Mouse (Mus musculus) midbrain, embryonic 15.5 days (tissue): ENCODE results near the gene Mc1r. TPM values are rescaled to one million over a fixed set of nuclear protein-coding genes. Genes with fewer than 3 reads are reported as not detected.
"Not testable (repeated sequence)": the region's sequence is repeated elsewhere in the genome, so short reads cannot be mapped to it uniquely, and the experiment has no call there.

Experiments
- ATAC-seq: fragments of 200-750 bp; cut with Nextera tagmentation; replicated peaks from 2 replicates; pipeline ENCODE4 v1.8.0; 2017; ENCODE audit warnings: moderate TSS enrichment
- H3K27ac ChIP-seq: fragments of 300-500 bp; sonication (generic); 2 replicates; pipeline ENCODE4 v1.5.1; 2015; ENCODE audit warnings: mild to moderate bottlenecking, inconsistent platforms
- H3K27me3 ChIP-seq: fragments of 300-500 bp; sonication (generic); replicated peaks from 2 replicates; pipeline ENCODE4 v1.6.1; 2015; ENCODE audit warnings: inconsistent platforms
- H3K36me3 ChIP-seq: fragments of 300-500 bp; sonication (generic); replicated peaks from 2 replicates; pipeline ENCODE4 v1.6.1; 2015; ENCODE audit warnings: inconsistent platforms
- H3K4me1 ChIP-seq: fragments of 300-500 bp; sonication (generic); 2 replicates; pipeline ENCODE4 v1.6.1; 2015; ENCODE audit warnings: inconsistent platforms
- H3K4me2 ChIP-seq: fragments of 300-500 bp; sonication (generic); 2 replicates; pipeline ENCODE4 v1.6.1; 2015; ENCODE audit warnings: inconsistent platforms, mild to moderate bottlenecking, moderate library complexity
- H3K4me3 ChIP-seq: fragments of 300-500 bp; sonication (generic); 2 replicates; pipeline ENCODE4 v1.5.1; 2015; ENCODE audit warnings: mild to moderate bottlenecking, inconsistent platforms
- H3K9ac ChIP-seq: fragments of 300-500 bp; sonication (generic); 2 replicates; pipeline ENCODE4 v1.6.1; 2015; ENCODE audit warnings: mild to moderate bottlenecking, inconsistent platforms
- H3K9me3 ChIP-seq: fragments of 300-500 bp; sonication (generic); 2 replicates; pipeline ENCODE4 v1.6.1; 2016; ENCODE audit warnings: inconsistent platforms
- WGBS: fragments of 180-500 bp; shearing (Covaris S2); methylation state at CpG from one replicate; pipeline ENCODE4 v1.1.7; 2015; ENCODE audit warnings: mixed read lengths; 5-methylcytosine and 5-hydroxymethylcytosine counted together
- polyA plus RNA-seq: library from polyadenylated mRNA; unstranded; fragments of >200 nt; fragmentation: Nextera tagmentation; extraction: Ambion mirVana; gene quantifications from 2 replicates; pipeline ENCODE4 v1.2.1, GENCODE M21; 2015

Mc1r gene
- polyA plus RNA-seq, 1 experiment from 2014 or later = 0.10 TPM

DNA sequence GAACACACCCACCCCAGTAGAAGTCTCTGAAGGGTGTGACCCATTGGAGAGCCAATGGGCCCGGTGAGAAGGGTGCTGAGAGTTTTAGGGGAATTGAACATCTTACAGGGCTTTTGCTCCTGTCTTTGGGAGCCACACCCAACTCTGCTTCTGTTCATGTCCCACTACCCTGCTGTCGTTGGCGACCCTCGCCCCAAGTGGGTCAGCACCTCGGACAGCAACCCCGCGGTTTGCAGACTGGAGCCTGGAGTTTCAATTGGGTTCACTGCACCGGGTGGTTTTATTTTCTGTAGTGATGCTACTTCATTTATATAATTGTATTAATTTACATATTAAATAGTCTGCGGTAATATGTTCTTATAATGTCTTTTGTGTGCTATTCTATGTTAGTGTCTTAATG, 7.3 kb downstream of the Mc1r start:
- H3K27me3 ChIP-seq = no peaks in the 10 kb centered on the region
- peak overlapping the region; percentile 95 for H3K4me2 ChIP-seq
- H3K36me3 ChIP-seq = peaks cover 14% of the 10 kb centered on the region; the same call in 1 of the 2 replicates
- H3K9ac ChIP-seq = peak overlapping the region; percentile 94
- no peak for ATAC-seq
- H3K4me3 ChIP-seq = peak overlapping the region; percentile 74
- peaks cover 43% of the 10 kb centered on the region for H3K4me1 ChIP-seq
- H3K9me3 ChIP-seq = no peaks in the 10 kb centered on the region
- H3K27ac ChIP-seq = peak overlapping the region; percentile 98
- WGBS = 8% methylated on average over 9 of the region's 9 CpGs

GRCm38 (mm10) chr8:123414997-123415696, 8.2 kb downstream of the Mc1r start:
- not testable (repeated sequence) for H3K27me3 ChIP-seq, ATAC-seq, H3K9ac ChIP-seq, H3K27ac ChIP-seq, H3K9me3 ChIP-seq
- H3K36me3 ChIP-seq = peaks cover 22% of the 10 kb centered on the region
- peaks cover 34% of the 10 kb centered on the region for H3K4me1 ChIP-seq
- H3K4me2 ChIP-seq = peak overlapping the region; percentile 95
- WGBS = 81% methylated on average over 5 of the region's 5 CpGs
- peak overlapping the region; percentile 74 for H3K4me3 ChIP-seq

- WGBS = 84% methylated on average over 8 of the region's 8 CpGs
- Histone ChIP-seq H3K4me2 (peak overlapping the region; percentile 95), H3K4me1 (peaks cover 31% of the 10 kb centered on the region), H3K27me3 (no peaks in the 10 kb centered on the region), H3K9ac (0 out of 2 replicates have a peak overlapping the region, but pooled peaks have one; percentile 10), H3K27ac (no peak overlapping the region), H3K4me3 (peak overlapping the region; percentile 74), H3K36me3 (peaks cover 33% of the 10 kb centered on the region), H3K9me3 (no peaks in the 10 kb centered on the region)
- ATAC-seq = no peak
Measured at GRCm38 (mm10) chr8:123415967-123416943, 9.3 kb downstream of the Mc1r start.

GRCm38 (mm10) chr8:123416944-123417555, 10.1 kb downstream of the Mc1r start:
- WGBS = 74% methylated on average over 8 of the region's 8 CpGs
- peaks cover 32% of the 10 kb centered on the region for H3K4me1 ChIP-seq
- H3K9me3 ChIP-seq = no peaks in the 10 kb centered on the region
- peaks cover 38% of the 10 kb centered on the region for H3K36me3 ChIP-seq
- no peak overlapping the region for H3K27ac ChIP-seq
- ATAC-seq = no peak
- H3K4me2 ChIP-seq = peak overlapping the region; percentile 95
- H3K27me3 ChIP-seq = no peaks in the 10 kb centered on the region
- no peak overlapping the region for H3K9ac ChIP-seq
- H3K4me3 ChIP-seq = no peak overlapping the region

DNA sequence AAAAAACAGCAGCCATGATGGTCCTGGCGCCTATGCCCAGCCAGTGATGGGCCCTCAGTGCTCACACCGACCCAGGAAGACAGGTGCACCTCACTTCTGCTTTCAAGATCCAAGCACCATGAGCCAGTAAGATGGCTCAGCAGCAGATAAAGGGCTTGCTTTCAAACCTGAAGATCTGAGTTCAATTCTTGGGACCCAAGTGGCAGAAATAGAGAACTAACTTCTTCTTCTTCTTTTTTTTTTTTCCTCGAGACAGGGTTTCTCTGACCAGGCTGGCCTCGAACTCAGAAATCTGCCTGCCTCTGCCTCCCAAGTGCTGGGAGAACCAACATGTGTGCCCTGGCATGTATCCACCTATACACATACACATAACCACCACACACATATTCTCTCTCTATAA, 12.8 kb downstream of the Mc1r start:
- 87% methylated on average over 4 of the region's 4 CpGs for WGBS
- no peaks in the 10 kb centered on the region for H3K9me3 ChIP-seq
- no peaks in the 10 kb centered on the region for H3K27me3 ChIP-seq
- no peak for ATAC-seq
- no peak overlapping the region for H3K4me3 ChIP-seq
- H3K4me1 ChIP-seq = peaks cover 34% of the 10 kb centered on the region
- H3K27ac ChIP-seq = no peak overlapping the region
- peaks cover 38% of the 10 kb centered on the region for H3K36me3 ChIP-seq
- no peak overlapping the region for H3K4me2 ChIP-seq
- no peak overlapping the region for H3K9ac ChIP-seq

DNA sequence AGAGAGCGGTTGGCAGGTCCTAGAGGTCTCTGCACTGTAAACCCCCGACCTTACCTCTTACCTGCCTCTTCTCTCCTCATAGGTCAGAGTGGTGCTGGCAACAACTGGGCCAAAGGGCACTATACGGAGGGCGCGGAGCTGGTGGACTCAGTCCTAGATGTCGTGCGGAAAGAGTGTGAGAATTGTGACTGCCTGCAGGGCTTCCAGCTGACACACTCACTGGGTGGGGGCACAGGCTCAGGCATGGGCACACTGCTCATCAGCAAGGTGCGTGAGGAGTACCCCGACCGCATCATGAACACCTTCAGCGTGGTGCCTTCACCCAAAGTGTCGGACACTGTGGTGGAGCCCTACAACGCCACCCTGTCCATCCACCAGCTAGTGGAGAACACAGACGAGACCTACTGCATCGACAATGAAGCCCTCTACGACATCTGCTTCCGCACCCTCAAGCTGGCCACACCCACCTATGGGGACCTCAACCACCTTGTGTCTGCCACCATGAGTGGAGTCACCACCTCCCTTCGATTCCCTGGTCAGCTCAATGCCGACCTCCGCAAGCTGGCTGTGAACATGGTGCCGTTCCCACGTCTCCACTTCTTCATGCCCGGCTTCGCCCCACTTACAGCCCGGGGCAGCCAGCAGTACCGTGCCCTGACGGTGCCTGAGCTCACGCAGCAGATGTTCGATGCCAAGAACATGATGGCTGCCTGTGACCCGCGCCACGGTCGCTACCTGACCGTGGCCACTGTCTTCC, 13.8 kb downstream of the Mc1r start:
- Histone ChIP-seq H3K4me2 (no peak overlapping the region), H3K9me3 (no peaks in the 10 kb centered on the region), H3K36me3 (peaks cover 38% of the 10 kb centered on the region), H3K27me3 (no peaks in the 10 kb centered on the region), H3K4me1 (peaks cover 30% of the 10 kb centered on the region), H3K27ac (no peak overlapping the region), H3K9ac (no peak overlapping the region), H3K4me3 (no peak overlapping the region)
- ATAC-seq = peak; percentile 21
- WGBS = 93% methylated on average over 34 of the region's 34 CpGs

- Histone ChIP-seq H3K27ac (no peak overlapping the region), H3K4me1 (peaks cover 28% of the 10 kb centered on the region), H3K4me2 (no peak overlapping the region), H3K4me3 (no peak overlapping the region), H3K27me3 (no peaks in the 10 kb centered on the region), H3K36me3 (peaks cover 38% of the 10 kb centered on the region), H3K9ac (no peak overlapping the region), H3K9me3 (no peaks in the 10 kb centered on the region)
- 88% methylated on average over 19 of the region's 19 CpGs for WGBS
- no peak for ATAC-seq
Measured at GRCm38 (mm10) chr8:123421325-123421724, 14.4 kb downstream of the Mc1r start.

DNA sequence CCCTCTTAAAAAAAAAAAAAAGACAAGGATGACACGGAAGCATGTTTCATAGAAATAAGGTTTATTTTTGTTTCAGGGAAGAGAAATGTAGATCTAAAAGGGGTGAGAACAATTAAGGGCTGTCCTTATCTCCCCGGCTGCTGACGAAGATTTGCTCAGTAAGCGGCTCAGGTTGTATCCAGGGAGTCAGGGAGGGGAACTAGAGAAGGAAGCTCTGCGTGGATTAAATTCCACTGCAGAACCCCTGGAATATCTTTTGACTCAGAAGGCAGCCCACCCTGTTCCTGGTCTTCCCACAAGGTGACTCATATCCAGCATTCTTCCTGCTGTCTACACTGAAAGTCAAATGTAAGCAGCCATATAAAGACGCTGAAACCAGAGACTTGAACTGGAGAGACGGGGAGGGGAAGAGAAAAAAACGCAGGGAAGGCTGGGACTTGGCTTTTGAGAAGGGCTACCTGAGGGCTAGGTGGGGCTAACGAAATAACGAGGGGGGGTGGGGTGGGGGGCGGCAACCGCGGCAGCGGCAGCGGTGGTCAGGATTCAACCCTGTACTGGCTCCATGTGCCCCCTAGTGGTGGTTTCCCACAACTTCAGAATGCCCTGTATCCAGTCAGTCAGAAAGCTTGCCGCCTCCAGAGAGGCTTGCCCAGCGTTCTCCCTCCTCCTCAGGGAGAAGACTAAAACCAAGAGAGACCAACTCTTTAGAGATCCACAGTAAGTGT, 15.3 kb downstream of the Mc1r start:
- H3K9me3 ChIP-seq = no peaks in the 10 kb centered on the region
- no peak overlapping the region for H3K4me3 ChIP-seq
- peak overlapping the region; percentile 20; the same call in 1 of the 2 replicates for H3K4me2 ChIP-seq
- peaks cover 19% of the 10 kb centered on the region for H3K4me1 ChIP-seq
- H3K27me3 ChIP-seq = no peaks in the 10 kb centered on the region
- no peak overlapping the region for H3K9ac ChIP-seq
- WGBS = 19% methylated on average over 17 of the region's 17 CpGs
- H3K27ac ChIP-seq = no peak overlapping the region
- peaks cover 38% of the 10 kb centered on the region for H3K36me3 ChIP-seq
- peak; percentile 34; the same call in 1 of the 2 replicates for ATAC-seq

DNA sequence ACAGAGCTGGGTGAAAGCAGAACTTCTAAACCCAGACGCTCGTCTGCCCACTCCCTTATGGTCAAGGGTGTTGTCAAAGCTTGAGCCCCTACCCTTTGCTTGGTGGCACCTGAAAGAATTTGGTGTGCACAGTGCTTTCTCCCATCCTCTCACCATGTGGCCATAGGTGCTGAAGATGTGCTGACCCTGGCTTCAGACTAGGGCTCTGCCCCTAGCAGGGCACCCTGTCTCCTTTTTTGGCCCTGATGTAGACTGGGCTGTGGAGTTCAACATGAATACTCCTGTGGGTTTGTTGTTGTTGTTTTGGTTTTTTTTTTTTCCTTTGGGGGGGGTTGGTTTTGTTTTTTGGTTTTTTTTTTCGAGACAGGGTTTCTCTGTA, 15.9 kb downstream of the Mc1r start:
- Histone ChIP-seq H3K9ac (no peak overlapping the region), H3K4me3 (no peak overlapping the region), H3K36me3 (peaks cover 36% of the 10 kb centered on the region), H3K4me1 (peaks cover 14% of the 10 kb centered on the region), H3K27me3 (no peaks in the 10 kb centered on the region), H3K9me3 (0 out of 2 replicates have a peak, but pooled peaks cover 2% of the 10 kb centered on the region), H3K27ac (no peak overlapping the region), H3K4me2 (no peak overlapping the region)
- ATAC-seq = peak; percentile 12; the same call in 1 of the 2 replicates
- WGBS = 29% methylated on average over 3 of the region's 3 CpGs

GRCm38 (mm10) chr8:123423441-123423840, 16.5 kb downstream of the Mc1r start, which contains the start of gene Def8:
Gene Def8, plus strand, starts transcription at chr8:123423527.
- WGBS = 74% methylated on average over 7 of the region's 7 CpGs
- H3K4me3 ChIP-seq = no peak within 1 kb of the TSS

More at GRCm38 (mm10) chr8:123423441-123423840, 16.5 kb downstream of the Mc1r start, which contains the start of gene Def8:
- Histone ChIP-seq H3K4me1 (peaks cover 9% of the 10 kb centered on the region), H3K27me3 (no peaks in the 10 kb centered on the region), H3K4me2 (peak within 1 kb of the TSS; percentile 20; the same call in 1 of the 2 replicates), H3K9ac (no peak within 1 kb of the TSS), H3K36me3 (peaks cover 32% of the 10 kb centered on the region), H3K9me3 (0 out of 2 replicates have a peak, but pooled peaks cover 7% of the 10 kb centered on the region), H3K27ac (no peak within 1 kb of the TSS)
- ATAC-seq = no peak
